Mouse (Mus musculus): ENCODE results near the gene Rbfox2.

- TF ChIP-seq CTCF (conservative IDR thresholded peaks at IDR 0.05; ENCODE audit: insufficient read depth, insufficient read length, low read depth, low read length): no peak
- TF ChIP-seq POLR2A (IDR thresholded peaks at IDR 0.05; ENCODE audit: low read depth, low read length): no peak
Observed at GRCm38 (mm10) chr15:77094431-77094830, 212.4 kb downstream of the Rbfox2 start.
